Mouse (Mus musculus) myocyte (in vitro differentiated cells): ENCODE data around the gene Phyhd1. TPM values are rescaled to one million over a fixed set of nuclear protein-coding genes. Genes with fewer than 3 reads are reported as not detected.
A peak's percentile ranks its signal among the peaks of the same experiment; 100 is the strongest.

ENCODE experiments used
- H3K27me3 ChIP-seq: one replicate; pipeline ENCODE4 v1.6.1; 2011; ENCODE audit not compliant: control insufficient read depth, insufficient read depth, insufficient read length
- H3K36me3 ChIP-seq: one replicate; pipeline ENCODE4 v1.6.1; 2011; ENCODE audit not compliant: control insufficient read depth, insufficient read depth
- H3K4me2 ChIP-seq: one replicate; pipeline ENCODE4 v1.6.1; 2011; ENCODE audit warnings: low read depth, control low read depth
- H3K4me3 ChIP-seq: one replicate; pipeline ENCODE4 v1.5.1; 2011; ENCODE audit warnings: mild to moderate bottlenecking, control low read depth, moderate library complexity
- H3K79me2 ChIP-seq: one replicate; pipeline ENCODE4 v1.6.1; 2011; ENCODE audit not compliant: control insufficient read depth, insufficient read depth
- H3ac ChIP-seq: one replicate; pipeline ENCODE4 v1.6.1; 2011; ENCODE audit not compliant: control insufficient read depth, insufficient read length
- CEBPB ChIP-seq: IDR thresholded peaks from 2 replicates; pipeline ENCODE4 v1.6.1; 2011; ENCODE audit warnings: mild to moderate bottlenecking, moderate library complexity; ENCODE audit not compliant: poor library complexity, insufficient read depth, severe bottlenecking
- E2F4 ChIP-seq: IDR thresholded peaks from one replicate; pipeline ENCODE4 v1.6.1; 2011; ENCODE audit warnings: mild to moderate bottlenecking, control low read depth, moderate library complexity; ENCODE audit not compliant: insufficient read depth
- MAX ChIP-seq: IDR thresholded peaks from one replicate; pipeline ENCODE4 v1.6.1; 2011; ENCODE audit warnings: low read depth, mild to moderate bottlenecking, control low read depth
- MYOD1 ChIP-seq, 3 experiments: IDR thresholded peaks; one replicate each; pipeline ENCODE4 v1.6.1; 2011; ENCODE audit warnings: control low read depth in 2 of 3, low read depth in 2 of 3, mild to moderate bottlenecking in 2 of 3, moderate library complexity in 1 of 3; ENCODE audit not compliant: insufficient read length in 2 of 3, control insufficient read depth in 1 of 3
- MYOG ChIP-seq, 3 experiments: IDR thresholded peaks; one replicate each; pipeline ENCODE4 v1.6.1; 2011; ENCODE audit warnings: control low read depth in 2 of 3, low read depth in 2 of 3, mild to moderate bottlenecking in 2 of 3; ENCODE audit not compliant: insufficient read length in 2 of 3, control insufficient read depth in 1 of 3, insufficient read depth in 1 of 3
- POLR2A ChIP-seq: IDR thresholded peaks from one replicate; pipeline ENCODE4 v1.6.1; 2011; ENCODE audit warnings: low read depth, mild to moderate bottlenecking, control low read depth, moderate library complexity; ENCODE audit not compliant: insufficient read length
- POLR2AphosphoS2 ChIP-seq: IDR thresholded peaks from one replicate; pipeline ENCODE4 v1.6.1; 2011; ENCODE audit warnings: low read depth, control low read depth; ENCODE audit not compliant: insufficient read length
- REST ChIP-seq: IDR thresholded peaks from one replicate; pipeline ENCODE4 v1.6.1; 2011; ENCODE audit warnings: mild to moderate bottlenecking, control low read depth, moderate library complexity; ENCODE audit not compliant: insufficient read depth, insufficient read length
- SRF ChIP-seq: IDR thresholded peaks from one replicate; pipeline ENCODE4 v1.6.1; 2011; ENCODE audit warnings: low read depth; ENCODE audit not compliant: control insufficient read depth, insufficient read length
- TCF12 ChIP-seq: IDR thresholded peaks from one replicate; pipeline ENCODE4 v1.6.1; 2011; ENCODE audit warnings: mild to moderate bottlenecking, control low read depth; ENCODE audit not compliant: poor library complexity, insufficient read depth, severe bottlenecking
- TCF3 ChIP-seq: IDR thresholded peaks from one replicate; pipeline ENCODE4 v1.6.1; 2011; ENCODE audit warnings: low read depth, control low read depth; ENCODE audit not compliant: insufficient read length
- USF1 ChIP-seq: IDR thresholded peaks from one replicate; pipeline ENCODE4 v1.6.1; 2011; ENCODE audit warnings: low read depth, mild to moderate bottlenecking, control low read depth, moderate library complexity
- polyA plus RNA-seq: library from polyadenylated mRNA; unstranded; fragments of >200 nt; fragmentation: generic; extraction: Trizol; gene quantifications from one replicate; pipeline ENCODE4 v1.2.1, GENCODE M21; 2012; ENCODE audit warnings: missing spikeins

Phyhd1 gene
- polyA plus RNA-seq, 1 experiment = 14.7 TPM

GRCm38 (mm10) chr2:30263811-30264210, 2.2 kb upstream of the Phyhd1 start:
- H3K79me2 ChIP-seq = peaks cover 30% of the 10 kb centered on the region
- no peaks in the 10 kb centered on the region for H3K27me3 ChIP-seq
- TF ChIP-seq MAX (no peak), REST (no peak), TCF3 (no peak), TCF12 (no peak), USF1 (no peak), SRF (no peak), CEBPB (no peak), POLR2A (no peak), E2F4 (no peak), MYOG (IDR thresholded peaks at IDR 0.05; ENCODE audit: control insufficient read depth in 1 of 3, insufficient read depth in 1 of 3, insufficient read length in 2 of 3, low read depth in 2 of 3) (no peak), MYOD1 (IDR thresholded peaks at IDR 0.05; ENCODE audit: control insufficient read depth in 1 of 3, insufficient read length in 2 of 3, low read depth in 2 of 3) (no peak), POLR2AphosphoS2 (no peak)
- no peak overlapping the region for H3K4me3 ChIP-seq
- no peak overlapping the region for H3K4me2 ChIP-seq
- H3K36me3 ChIP-seq = peaks cover 49% of the 10 kb centered on the region
- H3ac ChIP-seq = no peak overlapping the region

- Histone ChIP-seq H3K79me2 (peaks cover 19% of the 10 kb centered on the region), H3K4me3 (no peak overlapping the region), H3K27me3 (no peaks in the 10 kb centered on the region), H3ac (no peak overlapping the region), H3K36me3 (peaks cover 48% of the 10 kb centered on the region), H3K4me2 (peak overlapping the region; percentile 72)
- TF ChIP-seq POLR2AphosphoS2 = no peak
- no peak for TF ChIP-seq SRF
- TF ChIP-seq USF1 = no peak
- no peak for TF ChIP-seq TCF12
- no peak for TF ChIP-seq E2F4
- no peak for TF ChIP-seq MYOG (IDR thresholded peaks at IDR 0.05; ENCODE audit: control insufficient read depth in 1 of 3, insufficient read depth in 1 of 3, insufficient read length in 2 of 3, low read depth in 2 of 3)
- no peak for TF ChIP-seq MAX
- TF ChIP-seq POLR2A = no peak
- TF ChIP-seq MYOD1 (IDR thresholded peaks at IDR 0.05; ENCODE audit: control insufficient read depth in 1 of 3, insufficient read length in 2 of 3, low read depth in 2 of 3) = no peak
- no peak for TF ChIP-seq TCF3
- no peak for TF ChIP-seq CEBPB
Observed at GRCm38 (mm10) chr2:30264671-30265519, 1.1 kb upstream of the Phyhd1 start.

- Histone ChIP-seq H3K4me3 (peak overlapping the region; percentile 10), H3K79me2 (peaks cover 3% of the 10 kb centered on the region), H3ac (no peak overlapping the region), H3K4me2 (peak overlapping the region; percentile 72), H3K27me3 (no peaks in the 10 kb centered on the region), H3K36me3 (peaks cover 33% of the 10 kb centered on the region)
- TF ChIP-seq TCF3 = no peak
- no peak for TF ChIP-seq MYOG (IDR thresholded peaks at IDR 0.05; ENCODE audit: control insufficient read depth in 1 of 3, insufficient read depth in 1 of 3, insufficient read length in 2 of 3, low read depth in 2 of 3)
- TF ChIP-seq TCF12 = no peak
- TF ChIP-seq USF1 = no peak
- peak; percentile 29 for TF ChIP-seq POLR2AphosphoS2
- TF ChIP-seq MAX = no peak
- no peak for TF ChIP-seq SRF
- no peak for TF ChIP-seq MYOD1 (IDR thresholded peaks at IDR 0.05; ENCODE audit: control insufficient read depth in 1 of 3, insufficient read length in 2 of 3, low read depth in 2 of 3)
- TF ChIP-seq REST = no peak
- TF ChIP-seq POLR2A = peak; percentile 39
- no peak for TF ChIP-seq E2F4
- TF ChIP-seq CEBPB = no peak
Observed at GRCm38 (mm10) chr2:30266392-30266941, 464 bp downstream of the Phyhd1 start.

GRCm38 (mm10) chr2:30267466-30267865, 1.5 kb downstream of the Phyhd1 start:
- H3K4me2 ChIP-seq = peak overlapping the region; percentile 72
- peaks cover 26% of the 10 kb centered on the region for H3K36me3 ChIP-seq
- no peak overlapping the region for H3ac ChIP-seq
- H3K79me2 ChIP-seq = no peaks in the 10 kb centered on the region
- TF ChIP-seq POLR2AphosphoS2 (peak; percentile 28), POLR2A (peak; percentile 33), USF1 (no peak)
- H3K27me3 ChIP-seq = no peaks in the 10 kb centered on the region
- H3K4me3 ChIP-seq = peak overlapping the region; percentile 10
